Mouse (Mus musculus) embryo, embryonic 11 days (tissue): ENCODE measurements around the gene Sgms2.

Source experiments
- DNase-seq: peaks from one replicate; pipeline ENCODE4 v3.0.0-alpha.2; 2015

Sgms2 gene

GRCm38 (mm10) chr3:131491361-131491925, at the start of gene Sgms2:
Sgms2 (minus strand) TSS chr3:131491411.
- DNase-seq: no peak

GRCm38 (mm10) chr3:131525229-131525628, 34.0 kb upstream of the Sgms2 start:
- DNase-seq: no peak

- DNase-seq: peak; percentile 57
These were observed 33.6 kb upstream of the Sgms2 start for GRCm38 (mm10) chr3:131524779-131525178.

GRCm38 (mm10) chr3:131524210-131524609, 33.0 kb upstream of the Sgms2 start:
- no peak for DNase-seq

- no peak for DNase-seq
These were observed 32.5 kb upstream of the Sgms2 start for GRCm38 (mm10) chr3:131523749-131524148.

- DNase-seq: no peak
These were observed 31.0 kb upstream of the Sgms2 start for GRCm38 (mm10) chr3:131522243-131522642.

GRCm38 (mm10) chr3:131521206-131521605, 30.0 kb upstream of the Sgms2 start:
- no peak for DNase-seq

GRCm38 (mm10) chr3:131517756-131518155, 26.5 kb upstream of the Sgms2 start:
- DNase-seq: no peak

- DNase-seq: no peak
These were observed 25.3 kb upstream of the Sgms2 start for GRCm38 (mm10) chr3:131516332-131516999.

GRCm38 (mm10) chr3:131511616-131512015, 20.4 kb upstream of the Sgms2 start:
- no peak for DNase-seq

- DNase-seq: no peak
These were observed 16.8 kb upstream of the Sgms2 start for GRCm38 (mm10) chr3:131508024-131508423.

- no peak for DNase-seq
These were observed 13.5 kb upstream of the Sgms2 start for GRCm38 (mm10) chr3:131504595-131505223.

GRCm38 (mm10) chr3:131501677-131502370, 10.6 kb upstream of the Sgms2 start:
- DNase-seq: no peak

GRCm38 (mm10) chr3:131499651-131500050, 8.4 kb upstream of the Sgms2 start:
- DNase-seq: no peak

- DNase-seq: no peak
These were observed 5.4 kb upstream of the Sgms2 start for GRCm38 (mm10) chr3:131496506-131497122.

GRCm38 (mm10) chr3:131495076-131495475, 3.9 kb upstream of the Sgms2 start:
- DNase-seq: no peak

GRCm38 (mm10) chr3:131493194-131493593, 2.0 kb upstream of the Sgms2 start:
- DNase-seq: no peak

- no peak for DNase-seq
These were observed 769 bp upstream of the Sgms2 start for GRCm38 (mm10) chr3:131491980-131492379.

GRCm38 (mm10) chr3:131490143-131490908, 885 bp downstream of the Sgms2 start:
- DNase-seq: peak; percentile 80

- DNase-seq: no peak
These were observed 1.5 kb downstream of the Sgms2 start for GRCm38 (mm10) chr3:131489657-131490142.

- DNase-seq: no peak
These were observed 2.2 kb downstream of the Sgms2 start for GRCm38 (mm10) chr3:131488969-131489368.

GRCm38 (mm10) chr3:131488403-131488802, 2.8 kb downstream of the Sgms2 start:
- no peak for DNase-seq
